Mouse (Mus musculus) bone marrow macrophage, adult 2 months (primary cell): Measurements from ENCODE around the gene D630023F18Rik.

ENCODE experiments used
- CTCF ChIP-seq: IDR thresholded peaks from 2 replicates; pipeline ENCODE4 v1.5.1; 2012; ENCODE audit warnings: low read depth, mild to moderate bottlenecking, low read length, moderate library complexity
- POLR2A ChIP-seq: IDR thresholded peaks from 2 replicates; pipeline ENCODE4 v1.6.1; 2012; ENCODE audit warnings: mild to moderate bottlenecking, low read depth, low read length, borderline replicate concordance

DNA sequence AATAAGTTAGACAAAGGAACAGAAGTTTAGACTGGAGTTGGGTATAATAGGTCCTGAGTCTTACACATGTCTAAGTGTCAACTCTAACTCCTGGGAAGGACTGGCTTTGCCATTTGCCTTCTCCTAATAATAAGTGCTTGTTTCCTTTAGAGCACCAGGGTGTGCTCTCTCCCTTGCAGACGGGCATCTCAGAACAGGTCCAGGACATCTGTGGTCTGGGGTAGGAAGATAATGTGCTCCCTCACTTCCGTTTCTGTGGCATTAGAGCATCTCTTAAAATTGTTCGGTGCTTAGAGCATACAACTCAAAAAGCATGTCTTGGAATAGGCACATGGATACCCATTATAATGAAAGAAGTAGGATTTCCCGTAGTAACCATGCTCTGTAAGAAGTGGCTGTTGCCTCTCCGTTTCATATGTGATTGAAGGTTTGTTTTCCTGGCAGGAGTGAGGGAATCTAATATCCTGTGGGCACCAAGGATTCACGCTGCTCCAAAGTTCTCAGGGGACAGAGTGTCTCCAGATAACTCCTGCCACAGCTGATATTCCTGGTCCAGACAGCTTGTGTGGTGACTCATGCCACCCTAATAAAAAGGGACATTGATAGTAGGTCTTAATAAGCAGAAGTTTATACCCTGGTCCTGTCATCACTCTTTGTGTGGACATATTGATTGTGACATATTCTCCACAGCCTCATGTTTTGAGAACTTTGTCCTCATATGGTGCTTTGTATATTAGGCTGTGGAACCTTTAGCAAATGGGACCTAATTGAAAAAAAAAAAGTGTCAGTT is 34.3 kb downstream of the D630023F18Rik start:
- TF ChIP-seq POLR2A (no peak), CTCF (no peak)
